Mouse (Mus musculus): ENCODE measurements around the gene Mapt.

GRCm38 (mm10) chr11:104281501-104281900 is 50.3 kb downstream of the Mapt start:
- TF ChIP-seq GATA1 (IDR thresholded peaks at IDR 0.05; ENCODE audit: borderline replicate concordance, low read length) (no peak), FLI1 (IDR thresholded peaks at IDR 0.05; ENCODE audit: low read length) (no peak)
